8 mouse cellular contexts compared by ENCODE assay signal in genomic region chr11:119802947-119803346, GRCm38 (mm10).
"Had no signal": no experiment of that assay in that cellular context is flagged by ENCODE, and none has a peak within 500 bp of the region (broad histone marks: within the 10 kb centered on the region; RNA-seq: fewer than 3 reads in every experiment).

No protein-coding gene starts in this region.

- H3K4me2 ChIP-seq: intestine, embryonic 15.5 days; limb, embryonic 15.5 days; liver, embryonic 12.5 days; lung, embryonic 14.5 days had no signal

- ATAC-seq: intestine, embryonic 15.5 days; liver, embryonic 12.5 days had no signal

- H3K4me3 ChIP-seq: intestine, embryonic 15.5 days; limb, embryonic 15.5 days; liver, embryonic 12.5 days had no signal

- H3K27me3 ChIP-seq: intestine, embryonic 15.5 days; limb, embryonic 15.5 days; liver, embryonic 12.5 days had no signal

- H3K9me3 ChIP-seq: intestine, embryonic 15.5 days; limb, embryonic 15.5 days; liver, embryonic 12.5 days had no signal

- H3K36me3 ChIP-seq: intestine, embryonic 15.5 days had no signal

- H3K9ac ChIP-seq: intestine, embryonic 15.5 days; limb, embryonic 15.5 days; liver, embryonic 12.5 days; lung, embryonic 14.5 days had no signal

- DNase-seq: kidney, adult 8-10 months; kidney, postnatal 25 days; lung, embryonic 14.5 days; lung, postnatal 14 days; midbrain, embryonic 14.5 days had no signal

- H3K27ac ChIP-seq: intestine, embryonic 15.5 days; limb, embryonic 15.5 days; liver, embryonic 12.5 days had no signal
